Mouse (Mus musculus) hindbrain, embryonic 16.5 days (tissue): Measurements from ENCODE around the gene Cltc. TPM values are rescaled to one million over a fixed set of nuclear protein-coding genes. Genes with fewer than 3 reads are reported as not detected.
A peak's percentile ranks its signal among the peaks of the same experiment; 100 is the strongest.

Experiments
- ATAC-seq: fragments of 200-750 bp; cut with Nextera tagmentation; 2 replicates; pipeline ENCODE4 v1.8.0; 2017; ENCODE audit warnings: moderate TSS enrichment, moderate library complexity
- H3K27ac ChIP-seq: fragments of 300-500 bp; sonication (generic); 2 replicates; pipeline ENCODE4 v1.5.1; 2014; ENCODE audit warnings: low read depth, mild to moderate bottlenecking, control low read depth, low read length, moderate library complexity
- H3K27me3 ChIP-seq: fragments of 300-500 bp; sonication (generic); replicated peaks from 2 replicates; pipeline ENCODE4 v1.6.1; 2014; ENCODE audit warnings: low read length; ENCODE audit not compliant: control insufficient read depth, insufficient read depth
- H3K36me3 ChIP-seq: fragments of 300-500 bp; sonication (generic); 2 replicates; pipeline ENCODE4 v1.6.1; 2014; ENCODE audit warnings: mild to moderate bottlenecking, low read length, moderate library complexity, mixed read lengths; ENCODE audit not compliant: control insufficient read depth, insufficient read depth
- H3K4me1 ChIP-seq: fragments of 300-500 bp; sonication (generic); 2 replicates; pipeline ENCODE4 v1.6.1; 2014; ENCODE audit warnings: low read depth, low read length; ENCODE audit not compliant: control insufficient read depth, insufficient read depth
- H3K4me2 ChIP-seq: fragments of 300-500 bp; sonication (generic); 2 replicates; pipeline ENCODE4 v1.6.1; 2014; ENCODE audit warnings: mild to moderate bottlenecking, low read length, control low read depth, moderate library complexity
- H3K4me3 ChIP-seq: fragments of 300-500 bp; sonication (generic); 2 replicates; pipeline ENCODE4 v1.5.1; 2014; ENCODE audit warnings: mild to moderate bottlenecking, low read length, control low read depth, moderate library complexity
- H3K9ac ChIP-seq: fragments of 300-500 bp; sonication (generic); 2 replicates; pipeline ENCODE4 v1.6.1; 2014; ENCODE audit warnings: low read depth, mild to moderate bottlenecking, control low read depth, low read length, moderate library complexity
- H3K9me3 ChIP-seq: fragments of 300-500 bp; sonication (generic); 2 replicates; pipeline ENCODE4 v1.6.1; 2014; ENCODE audit warnings: mild to moderate bottlenecking, low read length, moderate library complexity; ENCODE audit not compliant: control insufficient read depth
- WGBS: fragments of 180-500 bp; shearing (Covaris S2); extraction: QIAGEN DNeasy Blood & Tissue Kit; methylation state at CpG from one replicate; pipeline ENCODE4 v1.1.7; 2014; 5-methylcytosine and 5-hydroxymethylcytosine counted together
- polyA plus RNA-seq: library from polyadenylated mRNA; unstranded; fragments of >200 nt; fragmentation: Nextera tagmentation; extraction: Ambion mirVana; gene quantifications from 2 replicates; pipeline ENCODE4 v1.2.1, GENCODE M21; 2015

Cltc gene
- polyA plus RNA-seq, 1 experiment from 2014 or later: 146 TPM

DNA sequence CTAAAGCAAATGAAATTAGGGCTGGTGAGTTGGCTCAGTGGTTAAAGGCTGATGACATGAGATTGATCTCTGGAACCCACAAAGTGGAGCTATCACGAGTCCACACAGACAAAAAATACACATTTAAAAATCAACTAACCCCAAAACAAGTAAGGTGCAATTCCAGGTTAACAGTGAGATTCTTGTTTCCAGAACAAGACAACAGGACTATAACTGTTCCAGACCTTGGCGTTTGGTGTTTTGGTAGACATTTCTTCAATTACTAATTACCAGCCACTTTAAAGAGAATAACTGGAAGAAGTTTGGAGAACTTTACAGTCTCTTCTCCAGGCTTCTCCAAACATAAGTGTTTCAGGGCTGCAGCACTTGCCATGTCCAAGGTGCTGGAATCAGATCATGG, 64.8 kb downstream of the Cltc start:
- ATAC-seq: no peak
- no peaks in the 10 kb centered on the region for H3K27me3 ChIP-seq
- no peak overlapping the region for H3K4me2 ChIP-seq
- H3K9ac ChIP-seq: no peak overlapping the region
- 91% methylated on average over 2 of the region's 2 CpGs for WGBS
- no peak overlapping the region for H3K4me3 ChIP-seq
- H3K9me3 ChIP-seq: no peaks in the 10 kb centered on the region
- peaks cover 36% of the 10 kb centered on the region for H3K36me3 ChIP-seq
- H3K4me1 ChIP-seq: no peaks in the 10 kb centered on the region
- H3K27ac ChIP-seq: no peak overlapping the region

GRCm38 (mm10) chr11:86691956-86692355, 65.4 kb downstream of the Cltc start:
- Histone ChIP-seq H3K4me1 (no peaks in the 10 kb centered on the region), H3K27me3 (no peaks in the 10 kb centered on the region), H3K4me3 (no peak overlapping the region), H3K4me2 (no peak overlapping the region), H3K27ac (no peak overlapping the region), H3K9ac (no peak overlapping the region), H3K9me3 (no peaks in the 10 kb centered on the region), H3K36me3 (peaks cover 32% of the 10 kb centered on the region)
- no peak for ATAC-seq
- WGBS: 95% methylated on average over 2 of the region's 2 CpGs

- Histone ChIP-seq H3K4me1 (no peaks in the 10 kb centered on the region), H3K4me3 (no peak overlapping the region), H3K27ac (no peak overlapping the region), H3K27me3 (no peaks in the 10 kb centered on the region), H3K9ac (no peak overlapping the region), H3K4me2 (no peak overlapping the region), H3K36me3 (peaks cover 30% of the 10 kb centered on the region), H3K9me3 (no peaks in the 10 kb centered on the region)
- 94% methylated on average over 3 of the region's 3 CpGs for WGBS
- ATAC-seq: no peak
Observed at GRCm38 (mm10) chr11:86691482-86691881, 65.9 kb downstream of the Cltc start.

- peaks cover 27% of the 10 kb centered on the region for H3K36me3 ChIP-seq
- H3K4me2 ChIP-seq: no peak overlapping the region
- ATAC-seq: no peak
- peaks cover 3% of the 10 kb centered on the region for H3K4me1 ChIP-seq
- 93% methylated on average over 3 of the region's 3 CpGs for WGBS
- H3K9ac ChIP-seq: no peak overlapping the region
- H3K9me3 ChIP-seq: no peaks in the 10 kb centered on the region
- H3K27me3 ChIP-seq: no peaks in the 10 kb centered on the region
- H3K4me3 ChIP-seq: no peak overlapping the region
- no peak overlapping the region for H3K27ac ChIP-seq
Observed at GRCm38 (mm10) chr11:86690383-86690782, 67.0 kb downstream of the Cltc start.

DNA sequence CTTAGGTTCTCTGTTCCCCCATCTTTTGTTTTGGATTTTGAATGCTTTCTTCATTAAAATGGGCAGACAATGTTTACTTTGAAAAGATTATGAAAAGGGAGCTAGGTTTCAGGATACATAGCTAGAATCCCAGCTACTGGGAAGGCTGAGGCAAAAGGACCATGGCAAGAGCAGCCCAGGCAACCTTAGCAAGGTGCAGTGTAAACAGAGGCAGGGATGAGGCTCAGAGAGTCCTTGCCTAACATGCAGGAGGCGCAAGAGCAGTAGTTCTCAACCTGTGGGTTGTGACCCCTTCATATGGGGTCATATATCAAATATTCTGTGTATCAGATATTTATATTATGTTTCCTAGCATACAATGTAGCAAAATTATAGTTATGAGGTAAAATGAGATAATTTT, 72.0 kb downstream of the Cltc start:
- H3K4me1 ChIP-seq: peaks cover 21% of the 10 kb centered on the region
- H3K9me3 ChIP-seq: no peaks in the 10 kb centered on the region
- no peak for ATAC-seq
- no peak overlapping the region for H3K27ac ChIP-seq
- peaks cover 8% of the 10 kb centered on the region for H3K36me3 ChIP-seq
- WGBS: 91% methylated on average over 1 of the region's 1 CpGs
- H3K27me3 ChIP-seq: no peaks in the 10 kb centered on the region
- no peak overlapping the region for H3K4me3 ChIP-seq
- H3K4me2 ChIP-seq: peak overlapping the region; percentile 88; the same call in 1 of the 2 replicates
- no peak overlapping the region for H3K9ac ChIP-seq

- Histone ChIP-seq H3K27me3 (no peaks in the 10 kb centered on the region), H3K4me2 (peak overlapping the region; percentile 88), H3K4me1 (peaks cover 21% of the 10 kb centered on the region), H3K9me3 (no peaks in the 10 kb centered on the region), H3K36me3 (peaks cover 6% of the 10 kb centered on the region), H3K4me3 (peak overlapping the region; percentile 97), H3K27ac (peak overlapping the region; percentile 89), H3K9ac (peak overlapping the region; percentile 91)
- 10% methylated on average over 20 of the region's 20 CpGs for WGBS
- no peak for ATAC-seq
Observed at GRCm38 (mm10) chr11:86684126-86685012, 73.0 kb downstream of the Cltc start.

- peak within 1 kb of the TSS; percentile 91 for H3K9ac ChIP-seq
- WGBS: under 1% methylated on average over 52 of the region's 56 CpGs
- H3K27me3 ChIP-seq: no peaks in the 10 kb centered on the region
- peaks cover 21% of the 10 kb centered on the region for H3K4me1 ChIP-seq
- H3K36me3 ChIP-seq: peaks cover 3% of the 10 kb centered on the region
- H3K4me2 ChIP-seq: peak within 1 kb of the TSS; percentile 88
- no peaks in the 10 kb centered on the region for H3K9me3 ChIP-seq
- ATAC-seq: peak; percentile 96
- H3K4me3 ChIP-seq: peak within 1 kb of the TSS; percentile 97
- H3K27ac ChIP-seq: peak within 1 kb of the TSS; percentile 89
Observed at GRCm38 (mm10) chr11:86683395-86684125, 73.8 kb downstream of the Cltc start, which contains the start of the genes Vmp1 and Ptrh2. TSS of gene Vmp1 (minus strand) at chr11:86683836. TSS of gene Ptrh2 (plus strand) at chr11:86683985.

DNA sequence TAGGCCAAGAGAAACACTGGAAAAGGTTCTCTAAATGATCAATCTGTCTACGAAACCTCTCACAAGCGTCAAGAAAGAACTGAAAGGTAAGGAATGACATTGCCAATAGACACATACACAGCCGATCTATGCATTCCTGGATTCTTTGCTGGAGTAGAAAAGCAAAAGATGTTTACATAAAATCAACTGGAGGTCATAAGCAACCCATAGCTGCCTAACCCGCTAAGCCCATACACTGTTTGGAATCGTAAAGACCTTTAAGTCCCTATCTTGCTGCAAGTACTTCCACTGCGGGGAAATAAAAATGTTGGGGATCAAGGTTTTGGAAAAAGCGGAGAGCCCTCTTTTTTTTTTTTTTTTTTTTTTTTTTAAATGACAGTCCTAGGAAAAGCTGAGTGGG, 74.5 kb downstream of the Cltc start:
- peak overlapping the region; percentile 97 for H3K4me3 ChIP-seq
- no peaks in the 10 kb centered on the region for H3K27me3 ChIP-seq
- peaks cover 3% of the 10 kb centered on the region; the same call in 1 of the 2 replicates for H3K36me3 ChIP-seq
- no peaks in the 10 kb centered on the region for H3K9me3 ChIP-seq
- WGBS: 40% methylated on average over 7 of the region's 7 CpGs
- H3K9ac ChIP-seq: peak overlapping the region; percentile 91
- ATAC-seq: no peak
- no peak overlapping the region; the same call in 1 of the 2 replicates for H3K27ac ChIP-seq
- peak overlapping the region; percentile 88 for H3K4me2 ChIP-seq
- peaks cover 21% of the 10 kb centered on the region for H3K4me1 ChIP-seq

GRCm38 (mm10) chr11:86681423-86681822, 75.9 kb downstream of the Cltc start:
- no peaks in the 10 kb centered on the region for H3K27me3 ChIP-seq
- no peak for ATAC-seq
- H3K9ac ChIP-seq: no peak overlapping the region
- H3K9me3 ChIP-seq: no peaks in the 10 kb centered on the region
- WGBS: 86% methylated on average over 3 of the region's 3 CpGs
- no peaks in the 10 kb centered on the region for H3K36me3 ChIP-seq
- H3K4me2 ChIP-seq: no peak overlapping the region
- H3K4me1 ChIP-seq: peaks cover 21% of the 10 kb centered on the region
- no peak overlapping the region for H3K4me3 ChIP-seq
- H3K27ac ChIP-seq: no peak overlapping the region
